Mouse (Mus musculus): ENCODE measurements at regions not wholly inside any gene's neighbourhood (a gene's known extent, or its start where the extent isn't known, plus 50 kb on each side); places are given as distances from the start of the nearest gene placed in this dataset.
A peak's percentile ranks its signal among the peaks of the same experiment; 100 is the strongest.

DNA sequence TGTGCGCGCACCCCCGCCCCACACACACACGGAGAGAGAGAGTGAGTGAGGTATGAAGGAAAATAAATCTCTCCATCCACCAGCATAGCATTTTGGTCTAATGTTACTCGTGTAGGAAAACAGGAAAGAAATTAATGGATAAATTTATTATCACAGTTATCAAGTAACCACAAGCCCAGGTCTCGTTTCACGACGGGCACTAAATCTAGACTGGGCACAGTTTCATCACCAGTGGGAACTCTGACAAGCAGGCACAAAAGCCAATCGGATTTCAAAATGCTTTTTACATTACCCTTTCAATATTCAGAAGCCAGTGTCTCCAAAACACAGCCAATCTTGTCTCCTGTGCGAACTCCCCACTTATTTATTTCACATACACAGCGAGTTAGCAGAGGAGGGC lies 244.9 kb upstream of the Lrtm1 start:
- no peak for DNase-seq (ENCODE audit: low read depth)

DNA sequence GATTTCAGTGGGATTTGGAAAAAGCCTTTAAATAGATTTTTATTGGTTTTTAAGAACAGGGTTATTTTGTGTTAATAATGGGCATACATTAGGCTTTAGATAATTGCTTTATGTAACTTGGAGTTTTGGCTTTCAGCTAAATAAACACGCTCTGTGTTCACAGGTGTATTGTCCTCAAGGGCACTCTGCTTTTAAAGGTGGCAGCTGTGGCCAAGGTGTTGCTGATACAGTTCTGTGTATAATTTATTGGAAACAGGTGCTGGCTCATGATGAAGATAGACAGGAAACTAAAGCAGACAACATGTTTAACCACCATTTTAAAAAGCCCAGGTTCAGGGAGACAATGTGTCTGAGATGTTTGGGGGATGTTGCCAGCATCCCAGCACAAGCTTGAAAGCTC lies 242.3 kb upstream of the Lrtm1 start:
- DNase-seq (ENCODE audit: low read depth): no peak

DNA sequence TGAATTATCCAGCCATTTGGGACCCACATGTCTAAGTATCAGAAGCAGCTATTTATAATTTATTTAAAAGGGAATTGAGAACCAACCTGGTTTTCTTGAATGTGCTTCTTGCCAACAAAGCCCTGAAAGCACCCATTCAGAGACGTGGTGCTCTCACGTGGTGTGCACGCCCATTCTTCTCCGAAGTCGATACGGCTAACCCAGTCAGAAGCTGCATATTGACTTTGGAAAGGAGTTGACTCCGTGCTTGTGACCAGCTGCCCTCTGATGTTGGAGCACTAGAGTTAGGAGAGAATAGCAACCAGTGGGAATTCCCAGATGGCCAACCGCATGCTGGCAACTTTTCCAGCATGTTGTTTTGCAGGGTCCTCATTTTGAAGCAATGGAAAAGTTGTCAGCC lies 240.2 kb upstream of the Lrtm1 start:
- no peak for DNase-seq (ENCODE audit: low read depth)

DNA sequence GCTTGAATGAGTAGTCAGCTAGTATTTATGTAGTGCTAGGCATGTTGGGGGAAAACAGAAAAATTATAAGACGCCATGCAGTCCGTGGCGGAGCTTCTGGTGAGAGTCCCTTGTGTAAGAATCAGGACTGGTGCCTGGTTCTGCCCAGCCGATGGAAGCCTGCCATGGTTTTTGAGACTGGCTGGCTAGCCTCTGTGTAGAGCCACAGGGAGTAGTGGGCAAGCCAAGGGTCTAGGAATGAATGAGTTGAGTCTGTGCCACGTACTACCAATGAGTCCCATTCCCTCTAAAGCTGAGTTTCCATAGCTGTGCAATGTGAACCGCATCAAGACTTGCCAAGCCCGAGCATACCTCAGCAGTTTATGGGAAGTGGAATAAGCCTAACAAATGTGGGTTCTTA lies 236.3 kb upstream of the Lrtm1 start:
- DNase-seq (ENCODE audit: low read depth): peak; percentile 37

DNA sequence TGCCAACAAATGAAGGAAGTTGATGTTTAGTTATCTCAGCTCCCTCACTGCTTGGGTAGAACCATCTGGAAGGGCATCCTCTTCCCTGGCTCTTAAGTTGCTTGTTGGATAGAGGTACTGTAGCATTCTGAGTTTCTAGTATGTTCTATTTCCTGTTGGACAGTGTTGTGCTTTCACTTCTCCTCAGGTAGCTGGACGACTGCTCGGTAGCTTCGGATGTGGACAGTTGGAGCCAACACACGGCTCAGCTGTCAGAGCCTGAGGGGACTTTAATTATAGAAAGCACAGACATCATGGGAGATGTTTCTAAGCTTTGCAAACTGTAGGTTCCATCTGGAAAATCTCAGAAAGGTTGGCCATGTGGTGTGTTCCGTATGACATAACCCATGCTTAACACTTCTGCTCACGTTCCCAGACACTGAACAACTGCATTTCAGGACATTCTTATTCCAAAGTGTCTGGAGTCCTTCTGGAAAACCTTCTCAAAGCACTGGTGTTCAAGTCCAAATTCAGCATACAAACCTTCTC lies 233.8 kb upstream of the Lrtm1 start:
- DNase-seq (ENCODE audit: low read depth): no peak

DNA sequence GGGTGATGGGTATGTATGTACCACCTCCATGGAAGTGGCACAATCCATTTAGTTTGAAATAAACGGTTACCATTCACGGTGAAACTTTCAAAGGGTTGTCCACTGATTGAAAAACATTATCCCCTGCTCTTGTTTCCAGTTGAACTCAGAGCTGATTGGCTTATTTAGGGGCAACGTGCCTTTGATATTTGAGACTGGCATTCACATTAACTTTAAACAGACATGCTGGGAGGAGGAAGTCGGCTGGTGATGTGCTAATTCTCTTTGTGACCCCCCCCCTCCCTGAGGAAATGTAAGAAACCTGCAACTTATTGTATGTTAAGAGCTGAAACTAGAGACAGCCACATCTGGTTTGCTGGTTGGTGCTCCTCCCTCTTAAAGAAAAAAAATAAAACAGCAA lies 219.7 kb upstream of the Lrtm1 start:
- DNase-seq (ENCODE audit: low read depth): no peak

DNA sequence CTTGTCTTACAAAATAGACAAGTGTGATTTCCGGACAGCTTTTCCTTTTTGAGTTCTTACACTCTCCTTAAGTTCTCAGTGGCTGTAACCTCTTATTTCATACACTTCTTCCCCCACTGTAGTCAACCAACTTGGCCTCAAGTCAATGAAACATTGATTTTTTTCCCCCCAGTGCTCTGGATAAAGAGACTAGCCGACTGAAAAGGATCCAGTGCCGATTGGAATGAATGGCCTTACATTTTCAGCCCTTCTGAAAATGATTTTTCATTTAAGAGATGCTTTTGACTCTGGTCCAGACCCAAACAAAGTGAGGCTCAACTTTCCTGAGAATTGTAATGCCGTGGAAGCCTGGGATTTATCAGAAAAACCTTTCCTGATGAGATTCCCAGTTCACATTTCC lies 216.3 kb upstream of the Lrtm1 start:
- no peak for DNase-seq (ENCODE audit: low read depth)

DNA sequence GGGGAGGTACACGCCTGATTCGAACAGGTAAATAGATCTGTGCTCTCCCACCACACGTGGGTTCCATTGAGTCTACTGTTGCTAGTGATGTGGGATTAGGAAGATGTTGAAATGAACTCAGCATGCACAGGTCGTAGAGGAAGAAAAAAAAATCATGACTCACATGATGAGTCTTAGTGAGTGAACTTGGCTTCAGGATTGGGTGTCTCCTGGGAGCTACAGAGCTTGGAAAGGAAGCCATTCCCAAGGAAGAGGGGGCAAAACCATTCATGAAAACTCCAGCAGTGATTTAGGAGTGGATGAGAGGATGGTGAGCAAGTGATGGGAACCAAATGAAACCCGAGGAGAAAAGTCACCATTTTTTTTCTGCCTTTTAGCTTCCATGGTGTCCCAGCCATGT lies 215.9 kb upstream of the Lrtm1 start:
- DNase-seq (ENCODE audit: low read depth): no peak

DNA sequence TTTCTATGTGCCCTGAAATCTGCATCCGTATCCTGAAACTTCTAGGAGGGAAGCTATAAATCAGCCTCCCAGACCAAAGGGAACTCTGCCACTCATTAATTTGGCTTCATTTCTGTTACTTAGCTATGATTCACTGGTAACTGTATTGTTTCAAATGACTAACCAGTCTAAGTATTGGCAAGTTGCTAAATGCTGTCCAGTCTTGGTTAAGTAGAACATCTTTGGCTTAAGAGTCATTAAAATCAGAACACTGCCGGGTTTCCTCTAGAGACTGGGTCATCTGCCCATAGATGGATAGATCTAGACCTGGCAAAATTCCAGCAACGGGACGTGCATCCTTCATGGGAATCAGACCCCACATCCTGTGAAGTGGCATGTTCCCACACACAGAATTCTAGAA lies 209.9 kb upstream of the Lrtm1 start:
- DNase-seq (ENCODE audit: low read depth): peak; percentile 67

DNA sequence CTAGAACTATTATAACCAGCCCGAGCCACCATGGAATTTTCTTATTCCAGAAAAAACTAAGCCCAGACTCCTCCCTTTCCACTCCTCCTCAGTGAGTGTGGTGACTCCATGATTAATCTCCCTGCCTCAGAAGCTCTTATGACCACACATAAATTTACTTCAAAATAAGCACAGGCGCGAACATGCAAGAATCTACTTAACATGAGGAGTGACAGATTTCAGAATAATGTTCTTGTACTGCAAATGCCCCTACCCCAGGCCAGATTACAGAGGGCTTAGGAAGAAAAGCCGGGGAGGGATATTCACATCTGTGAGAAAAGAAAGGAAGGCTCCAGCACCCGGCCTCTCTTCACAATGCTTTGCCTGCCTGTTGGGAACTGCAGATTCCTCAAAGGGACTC lies 208.7 kb upstream of the Lrtm1 start:
- no peak for DNase-seq (ENCODE audit: low read depth)

DNA sequence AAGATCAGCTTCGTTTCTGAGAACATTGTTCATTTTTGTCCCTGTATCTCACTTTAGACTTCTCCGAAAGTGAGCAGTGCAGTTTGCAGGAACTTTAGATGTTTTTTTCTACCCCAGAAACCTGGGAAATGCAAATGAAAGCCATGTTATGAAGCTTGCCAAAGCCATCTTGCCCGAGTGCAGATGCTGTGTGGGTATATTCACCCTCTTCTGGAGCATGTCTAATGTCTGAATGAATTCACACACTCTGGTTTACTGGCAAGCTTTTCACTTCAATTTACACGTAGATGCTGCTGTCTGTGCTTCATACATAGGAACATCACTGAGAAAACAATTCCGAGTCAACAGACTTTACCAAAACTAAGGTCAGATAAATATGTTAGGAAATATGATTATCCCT lies 197.0 kb upstream of the Lrtm1 start:
- no peak for DNase-seq (ENCODE audit: low read depth)

DNA sequence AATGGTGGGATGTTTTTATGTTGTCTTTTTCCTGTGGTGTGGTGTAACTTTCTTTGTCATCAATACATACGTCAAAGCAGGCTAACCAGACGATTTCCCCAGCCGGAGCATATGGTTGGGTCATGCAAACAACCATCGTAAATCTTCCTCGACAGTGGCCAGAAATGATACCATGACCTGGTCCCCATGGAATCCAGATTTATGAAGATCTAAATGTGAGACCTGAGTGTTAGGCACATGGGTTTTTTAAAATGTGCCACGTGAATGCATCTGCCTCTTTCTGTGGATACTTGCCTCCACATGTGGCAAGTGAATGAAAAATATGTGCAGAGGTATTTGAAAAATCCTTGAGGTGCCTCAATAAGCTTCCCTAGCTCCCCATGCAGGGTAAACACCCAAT lies 190.8 kb upstream of the Lrtm1 start:
- DNase-seq (ENCODE audit: low read depth): no peak

DNA sequence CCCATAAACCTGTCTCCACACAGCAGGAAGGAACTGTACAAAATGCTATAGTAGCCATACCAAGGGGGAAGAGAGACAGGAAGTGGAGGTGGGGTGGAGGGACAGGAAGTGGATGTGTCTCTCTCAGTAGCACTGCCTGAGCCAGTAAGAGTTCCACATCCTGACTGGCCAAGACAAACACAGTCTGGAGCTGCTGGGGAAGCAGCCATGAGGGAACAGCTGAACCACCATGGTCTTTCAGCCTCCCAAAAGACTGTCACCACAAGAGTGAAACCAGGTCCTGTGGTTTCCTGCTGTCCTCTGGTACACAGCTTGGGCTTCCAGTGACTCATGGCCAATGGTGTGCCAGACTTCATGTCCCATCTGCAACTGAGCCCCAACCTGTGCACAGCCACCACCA lies 180.9 kb upstream of the Lrtm1 start:
- DNase-seq (ENCODE audit: low read depth): no peak

DNA sequence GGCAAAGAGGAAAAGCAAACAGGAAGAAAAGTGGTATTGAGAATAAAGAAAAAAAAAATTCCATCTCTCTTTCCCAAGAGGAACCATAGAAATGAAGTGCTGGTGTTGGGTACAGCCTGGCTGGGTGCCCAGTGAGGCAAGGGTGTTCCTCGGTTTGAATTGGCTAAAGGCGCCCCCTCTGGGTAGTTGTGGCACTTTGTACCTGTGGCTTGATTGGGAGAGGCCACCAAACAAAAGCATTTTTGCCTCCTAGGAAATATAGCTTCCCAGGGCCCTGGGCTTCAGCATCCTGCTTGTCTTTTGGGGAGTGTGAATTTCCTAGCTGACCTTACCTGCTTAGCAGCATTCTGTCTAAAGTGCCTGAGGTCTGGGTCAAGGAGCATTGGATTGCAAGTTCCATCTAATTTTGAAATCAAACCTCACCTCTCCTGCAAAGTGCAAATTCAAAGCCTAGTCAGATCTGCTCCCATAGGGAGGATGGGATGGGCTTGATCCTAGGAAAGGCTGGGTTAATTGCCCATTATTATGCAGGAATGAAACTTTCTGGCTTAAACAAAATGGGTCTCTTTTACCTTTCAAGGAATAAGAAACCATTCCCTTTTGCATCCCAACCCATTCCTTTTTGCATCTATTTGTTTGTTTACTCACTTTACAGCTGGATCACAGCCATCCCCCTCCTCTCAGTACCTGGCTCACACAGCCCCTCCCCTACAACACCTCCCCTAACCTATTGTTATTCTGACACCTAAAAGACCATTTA lies 169.0 kb upstream of the Lrtm1 start:
- no peak for DNase-seq (ENCODE audit: low read depth)
